Mouse (Mus musculus) midbrain, embryonic 12.5 days (tissue): Measurements from ENCODE around the gene Rbpms2. TPM values are rescaled to one million over a fixed set of nuclear protein-coding genes. Genes with fewer than 3 reads are reported as not detected.

Experiments used
- ATAC-seq: fragments of 200-750 bp; cut with Nextera tagmentation; 2 replicates; pipeline ENCODE4 v1.8.0; 2017; ENCODE audit warnings: low read depth, moderate TSS enrichment, moderate library complexity; ENCODE audit not compliant: low FRiP score
- H3K27ac ChIP-seq: fragments of 300-500 bp; sonication (generic); replicated peaks from 2 replicates; pipeline ENCODE4 v1.5.1; 2016; ENCODE audit warnings: mild to moderate bottlenecking
- H3K27me3 ChIP-seq: fragments of 300-500 bp; sonication (generic); 2 replicates; pipeline ENCODE4 v1.6.1; 2016; ENCODE audit warnings: mild to moderate bottlenecking
- H3K36me3 ChIP-seq: fragments of 300-500 bp; sonication (generic); 2 replicates; pipeline ENCODE4 v1.6.1; 2016
- H3K4me1 ChIP-seq: fragments of 300-500 bp; sonication (generic); 2 replicates; pipeline ENCODE4 v1.6.1; 2016
- H3K4me2 ChIP-seq: fragments of 300-500 bp; sonication (generic); replicated peaks from 2 replicates; pipeline ENCODE4 v1.6.1; 2016; ENCODE audit warnings: mild to moderate bottlenecking, moderate library complexity
- H3K4me3 ChIP-seq: fragments of 300-500 bp; sonication (generic); 2 replicates; pipeline ENCODE4 v1.5.1; 2016; ENCODE audit warnings: mild to moderate bottlenecking
- H3K9ac ChIP-seq: fragments of 300-500 bp; sonication (generic); replicated peaks from 2 replicates; pipeline ENCODE4 v1.6.1; 2016; ENCODE audit warnings: mild to moderate bottlenecking, moderate library complexity
- H3K9me3 ChIP-seq: fragments of 300-500 bp; sonication (generic); 2 replicates; pipeline ENCODE4 v1.6.1; 2016; ENCODE audit warnings: mild to moderate bottlenecking
- WGBS: fragments of 180-500 bp; shearing (Covaris S2); methylation state at CpG from one replicate; pipeline ENCODE4 v1.1.7; 2016; 5-methylcytosine and 5-hydroxymethylcytosine counted together
- polyA plus RNA-seq: library from polyadenylated mRNA; unstranded; fragments of >200 nt; fragmentation: Nextera tagmentation; extraction: Ambion mirVana; gene quantifications from 2 replicates; pipeline ENCODE4 v1.2.1, GENCODE M21; 2016

Rbpms2 gene
- polyA plus RNA-seq, 1 experiment from 2014 or later = 12.8 TPM

DNA sequence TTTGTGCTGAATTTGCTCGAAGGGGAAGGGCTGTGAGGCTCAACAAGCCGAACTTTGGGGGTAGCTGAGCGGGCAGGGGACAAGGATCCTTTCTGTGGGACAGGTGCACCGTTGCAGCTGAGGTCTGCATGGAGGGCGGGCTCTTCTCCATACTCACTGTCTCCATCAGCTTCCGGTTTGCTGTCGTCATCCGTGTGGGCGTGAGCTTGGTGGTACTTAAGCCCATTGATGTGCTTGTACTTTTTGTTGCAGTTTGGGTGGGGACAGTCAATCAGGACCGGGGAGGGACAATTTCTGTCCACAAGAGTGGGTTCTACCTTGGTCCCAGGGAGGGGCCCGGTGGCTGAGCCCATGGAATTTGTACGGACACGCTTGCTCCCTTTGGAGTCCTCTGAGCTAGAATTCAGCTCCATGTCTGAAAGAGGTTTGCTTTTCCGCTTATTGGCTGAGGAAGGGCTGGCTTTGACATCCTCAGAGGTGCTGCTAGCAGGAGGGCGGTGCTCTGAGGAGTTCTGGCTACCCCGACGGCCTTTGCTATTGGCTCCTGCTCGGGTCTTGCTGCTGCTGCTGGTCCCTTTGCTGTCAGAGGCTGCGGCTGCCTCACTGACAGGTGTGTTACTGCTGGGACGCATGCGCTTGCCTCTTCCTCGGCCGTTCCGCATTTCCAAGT is 74.6 kb downstream of the Rbpms2 start:
- Histone ChIP-seq H3K4me1 (no peaks in the 10 kb centered on the region), H3K4me3 (no peak overlapping the region), H3K9ac (no peak overlapping the region), H3K27me3 (no peaks in the 10 kb centered on the region), H3K4me2 (no peak overlapping the region), H3K36me3 (peaks cover 53% of the 10 kb centered on the region), H3K9me3 (no peaks in the 10 kb centered on the region), H3K27ac (no peak overlapping the region)
- ATAC-seq = no peak
- 91% methylated on average over 24 of the region's 24 CpGs for WGBS

Other genes with a start within 250 kb of the Rbpms2 start
- 0.37 and 0.45 TPM in 2 replicates for gene Kbtbd13, start 238.0 kb upstream of the Rbpms2 start, polyA plus RNA-seq
- 6.5 TPM in 2 replicates for gene Rasl12, start 231.1 kb upstream of the Rbpms2 start, polyA plus RNA-seq
- gene Slc51b, start 206.7 kb upstream of the Rbpms2 start, polyA plus RNA-seq = not detected in 2 replicates
- 22.9 and 23.3 TPM in 2 replicates for gene Mtfmt, start 193.9 kb upstream of the Rbpms2 start, polyA plus RNA-seq
- 112 and 113 TPM in 2 replicates for gene Spg21, start 168.7 kb upstream of the Rbpms2 start, polyA plus RNA-seq
- gene Ankdd1a, start 109.5 kb upstream of the Rbpms2 start, polyA plus RNA-seq = 0.22 and 0.24 TPM in 2 replicates
- 10.0 and 10.6 TPM in 2 replicates for gene Plekho2, start 49.6 kb upstream of the Rbpms2 start, polyA plus RNA-seq
- 22.3 and 24.0 TPM in 2 replicates for gene Pif1, start 42.5 kb upstream of the Rbpms2 start, polyA plus RNA-seq
- gene Oaz2, start 38.4 kb downstream of the Rbpms2 start, polyA plus RNA-seq = 262 and 269 TPM in 2 replicates
- 12.0 and 15.4 TPM in 2 replicates for gene Zfp609, start 197.9 kb downstream of the Rbpms2 start, polyA plus RNA-seq